Comparison of ENCODE assay signal across 8 mouse cellular contexts in genomic region chr9:121079388-121080088, GRCm38 (mm10).
DNase-seq lines count a peak whose midpoint lies in the region; ATAC-seq and TF ChIP-seq lines count a peak whose summit lies in the region.

No protein-coding gene starts in this region.

- no peaks in the 10 kb centered on the region for H3K4me1 ChIP-seq in thymus, adult 2 months (replicated peaks; ENCODE audit: control insufficient read depth, insufficient read depth, low read length)
- no peaks in the 10 kb centered on the region for H3K4me1 ChIP-seq in neural tube, embryonic 14.5 days (ENCODE audit: control insufficient read depth, insufficient read depth, low read length)

- peak; percentile 24; the same call in 1 of the 2 replicates for ATAC-seq in neural tube, embryonic 14.5 days (ENCODE audit: low read depth)

- no peak overlapping the region for H3K4me3 ChIP-seq in thymus, adult 2 months (ENCODE audit: control insufficient read depth, insufficient read depth, low read length)
- no peak overlapping the region for H3K4me3 ChIP-seq in neural tube, embryonic 14.5 days (ENCODE audit: low read depth, low read length)

- H3K4me2 ChIP-seq in neural tube, embryonic 14.5 days (ENCODE audit: low read depth, low read length): no peak overlapping the region

- WGBS in thymus, adult 2 months: 40% methylated on average over 9 of the region's 9 CpGs
- 55% methylated on average over 9 of the region's 9 CpGs for WGBS in neural tube, embryonic 14.5 days

- intact Hi-C loops in left cerebral cortex, postnatal 4 days (cut with DNase I): no loop called here

- H3K9ac ChIP-seq in neural tube, embryonic 14.5 days (replicated peaks; ENCODE audit: low read depth, low read length): no peak overlapping the region

- TF ChIP-seq POLR2A in thymus, adult 2 months (IDR thresholded peaks at IDR 0.05; ENCODE audit: control insufficient read depth, extremely low read depth, insufficient read depth, low read length, poor library complexity): no peak

- DNase-seq in adrenal gland, postnatal 14 days: peak; percentile 26
- no peak for DNase-seq in adrenal gland, postnatal 4 days (ENCODE audit: low spot score in 2 of 2)
- peak; percentile 17 for DNase-seq in thymus, adult 2 months
- DNase-seq in thymus, adult 18-20 months: no peak
- DNase-seq in left cerebral cortex, postnatal 4 days: peak; percentile 38
- no peak for DNase-seq in adrenal gland, adult 8-10 months
- no peak for DNase-seq in T-cell, adult 2 months (ENCODE audit: low spot score)

- no peak for TF ChIP-seq CTCF in thymus, adult 2 months (IDR thresholded peaks at IDR 0.05; ENCODE audit: borderline replicate concordance, control insufficient read depth, extremely low read depth, insufficient read depth, low read length, poor library complexity)

- no peaks in the 10 kb centered on the region for H3K36me3 ChIP-seq in thymus, adult 2 months (ENCODE audit: control insufficient read depth, insufficient read depth, low read length)
- H3K36me3 ChIP-seq in neural tube, embryonic 14.5 days (ENCODE audit: control insufficient read depth, insufficient read depth, low read length): no peaks in the 10 kb centered on the region

- no peak overlapping the region for H3K27ac ChIP-seq in thymus, adult 2 months (ENCODE audit: control insufficient read depth, insufficient read depth, low read length)
- no peak overlapping the region; the same call in 1 of the 2 replicates for H3K27ac ChIP-seq in neural tube, embryonic 14.5 days (ENCODE audit: low read depth, low read length)

- no peaks in the 10 kb centered on the region for H3K27me3 ChIP-seq in thymus, adult 2 months (ENCODE audit: control insufficient read depth, insufficient read depth, low read length)
- no peaks in the 10 kb centered on the region for H3K27me3 ChIP-seq in neural tube, embryonic 14.5 days (ENCODE audit: control insufficient read depth, insufficient read depth, low read length)

- no peaks in the 10 kb centered on the region for H3K9me3 ChIP-seq in neural tube, embryonic 14.5 days (ENCODE audit: control insufficient read depth, low read length)

Comparison
In these comparisons a context has a peak if more than half of its experiments do, and no peak if none do; other contexts are left out.
1. DNase-seq: peak in adrenal gland, postnatal 14 days (single experiment), thymus, adult 2 months (single experiment) and left cerebral cortex, postnatal 4 days (single experiment); none in adrenal gland, postnatal 4 days (0 of 2), thymus, adult 18-20 months (0 of 2), adrenal gland, adult 8-10 months (single experiment) and T-cell, adult 2 months (single experiment).